Mouse (Mus musculus): Measurements from ENCODE around the gene Pcsk6.

- TF ChIP-seq POLR2A (IDR thresholded peaks at IDR 0.05; ENCODE audit: control insufficient read depth in 1 of 2, insufficient read depth in 1 of 2, low read depth in 1 of 2, low read length in 2 of 2, poor library complexity in 1 of 2) (no peak), GATA1 (IDR thresholded peaks at IDR 0.05; ENCODE audit: low read depth, low read length) (no peak), CTCF (IDR thresholded peaks at IDR 0.05 in 2 of 3, conservative IDR thresholded peaks at IDR 0.05 in 1 of 3; ENCODE audit: control insufficient read depth in 1 of 3, insufficient read depth in 1 of 3, low read depth in 2 of 3, low read length in 3 of 3, poor library complexity in 1 of 3, severe bottlenecking in 1 of 3) (no peak)
Measured at GRCm38 (mm10) chr7:65822506-65823119, 38.9 kb upstream of the Pcsk6 start.
